Mouse (Mus musculus) intestine, embryonic 16.5 days (tissue): ENCODE results near the gene Mgat5. TPM values are rescaled to one million over a fixed set of nuclear protein-coding genes. Genes with fewer than 3 reads are reported as not detected.

Source experiments
- ATAC-seq: fragments of 200-750 bp; cut with Nextera tagmentation; 2 replicates; pipeline ENCODE4 v1.8.0; 2017; ENCODE audit warnings: moderate TSS enrichment, moderate library complexity
- H3K27ac ChIP-seq: fragments of 300-500 bp; sonication (generic); 2 replicates; pipeline ENCODE4 v1.5.1; 2014; ENCODE audit warnings: mild to moderate bottlenecking, low read length
- H3K27me3 ChIP-seq: fragments of 300-500 bp; sonication (generic); replicated peaks from 2 replicates; pipeline ENCODE4 v1.6.1; 2014; ENCODE audit warnings: low read length, control low read depth, mixed read lengths; ENCODE audit not compliant: control insufficient read depth, insufficient read depth
- H3K36me3 ChIP-seq: fragments of 300-500 bp; sonication (generic); 2 replicates; pipeline ENCODE4 v1.6.1; 2014; ENCODE audit warnings: low read length, control low read depth; ENCODE audit not compliant: control insufficient read depth, insufficient read depth
- H3K4me1 ChIP-seq: fragments of 300-500 bp; sonication (generic); 2 replicates; pipeline ENCODE4 v1.6.1; 2014; ENCODE audit warnings: low read length, control low read depth, mixed read lengths; ENCODE audit not compliant: control insufficient read depth, insufficient read depth
- H3K4me2 ChIP-seq: fragments of 300-500 bp; sonication (generic); 2 replicates; pipeline ENCODE4 v1.6.1; 2014; ENCODE audit warnings: low read depth, low read length, control low read depth
- H3K4me3 ChIP-seq: fragments of 300-500 bp; sonication (generic); 2 replicates; pipeline ENCODE4 v1.5.1; 2014; ENCODE audit warnings: mild to moderate bottlenecking, low read length
- H3K9ac ChIP-seq: fragments of 300-500 bp; sonication (generic); 2 replicates; pipeline ENCODE4 v1.6.1; 2014; ENCODE audit warnings: low read depth, low read length
- H3K9me3 ChIP-seq: fragments of 300-500 bp; sonication (generic); 2 replicates; pipeline ENCODE4 v1.6.1; 2016; ENCODE audit warnings: low read length, control low read depth; ENCODE audit not compliant: control insufficient read depth
- WGBS: fragments of 180-500 bp; shearing (Covaris S2); extraction: QIAGEN DNeasy Blood & Tissue Kit; methylation state at CpG from one replicate; pipeline ENCODE4 v1.1.7; 2014; 5-methylcytosine and 5-hydroxymethylcytosine counted together
- polyA plus RNA-seq: library from polyadenylated mRNA; unstranded; fragments of >200 nt; fragmentation: Nextera tagmentation; extraction: Ambion mirVana; gene quantifications from 2 replicates; pipeline ENCODE4 v1.2.1, GENCODE M21; 2015

Mgat5 gene
- polyA plus RNA-seq, 1 experiment from 2014 or later = 5.9 TPM

GRCm38 (mm10) chr1:127484188-127484587, 279.4 kb downstream of the Mgat5 start:
- ATAC-seq = no peak
- H3K9ac ChIP-seq = no peak overlapping the region
- WGBS = 93% methylated on average over 8 of the region's 8 CpGs
- no peaks in the 10 kb centered on the region for H3K9me3 ChIP-seq
- no peaks in the 10 kb centered on the region for H3K27me3 ChIP-seq
- no peaks in the 10 kb centered on the region for H3K4me1 ChIP-seq
- no peak overlapping the region for H3K4me3 ChIP-seq
- no peak overlapping the region for H3K27ac ChIP-seq
- H3K4me2 ChIP-seq = no peak overlapping the region
- 0 out of 2 replicates have a peak, but pooled peaks cover 3% of the 10 kb centered on the region for H3K36me3 ChIP-seq

- Histone ChIP-seq H3K4me1 (no peaks in the 10 kb centered on the region), H3K4me2 (no peak overlapping the region), H3K9me3 (no peaks in the 10 kb centered on the region), H3K4me3 (no peak overlapping the region), H3K27ac (no peak overlapping the region), H3K36me3 (0 out of 2 replicates have a peak, but pooled peaks cover 3% of the 10 kb centered on the region), H3K9ac (no peak overlapping the region), H3K27me3 (no peaks in the 10 kb centered on the region)
- 53% methylated on average over 7 of the region's 7 CpGs for WGBS
- ATAC-seq = no peak
Observed at GRCm38 (mm10) chr1:127484826-127485225, 280.0 kb downstream of the Mgat5 start.

- Histone ChIP-seq H3K4me1 (no peaks in the 10 kb centered on the region), H3K4me2 (no peak overlapping the region), H3K27me3 (no peaks in the 10 kb centered on the region), H3K9me3 (no peaks in the 10 kb centered on the region), H3K36me3 (0 out of 2 replicates have a peak, but pooled peaks cover 3% of the 10 kb centered on the region), H3K4me3 (no peak overlapping the region), H3K9ac (no peak overlapping the region), H3K27ac (no peak overlapping the region)
- ATAC-seq = no peak
- 86% methylated on average over 4 of the region's 4 CpGs for WGBS
Observed at GRCm38 (mm10) chr1:127487161-127487560, 282.3 kb downstream of the Mgat5 start.

- Histone ChIP-seq H3K36me3 (no peaks in the 10 kb centered on the region), H3K4me1 (no peaks in the 10 kb centered on the region), H3K27me3 (no peaks in the 10 kb centered on the region), H3K9ac (no peak overlapping the region), H3K4me3 (no peak overlapping the region), H3K9me3 (no peaks in the 10 kb centered on the region), H3K4me2 (no peak overlapping the region), H3K27ac (no peak overlapping the region)
- ATAC-seq = peak; percentile 64
- WGBS = 32% methylated on average over 9 of the region's 9 CpGs
Observed at GRCm38 (mm10) chr1:127496737-127497543, 292.1 kb downstream of the Mgat5 start.

DNA sequence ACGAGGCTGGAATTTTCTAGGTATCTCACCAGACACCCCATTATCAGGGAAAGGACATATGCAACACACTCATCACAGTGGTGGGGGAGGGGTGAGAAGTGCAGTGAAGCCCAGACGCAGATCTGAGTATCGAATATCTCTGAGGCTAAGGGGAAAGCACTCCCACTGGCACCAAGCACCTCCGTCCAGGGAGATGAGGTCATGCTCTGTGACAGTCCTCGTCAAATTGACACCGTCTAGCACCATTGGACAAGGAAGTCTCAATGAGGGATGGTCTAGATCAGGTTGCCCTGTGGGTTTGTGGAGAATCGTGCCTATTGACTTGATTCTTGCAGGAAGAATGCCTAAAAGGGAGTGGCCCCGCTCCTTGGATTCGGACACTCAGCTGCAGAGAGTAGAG, 293.9 kb downstream of the Mgat5 start:
- Histone ChIP-seq H3K4me2 (no peak overlapping the region), H3K4me1 (no peaks in the 10 kb centered on the region), H3K36me3 (no peaks in the 10 kb centered on the region), H3K9me3 (no peaks in the 10 kb centered on the region), H3K9ac (no peak overlapping the region), H3K4me3 (no peak overlapping the region), H3K27me3 (no peaks in the 10 kb centered on the region), H3K27ac (no peak overlapping the region)
- ATAC-seq = no peak
- WGBS = 59% methylated on average over 9 of the region's 9 CpGs

GRCm38 (mm10) chr1:127500219-127500618, 295.4 kb downstream of the Mgat5 start:
- H3K4me3 ChIP-seq = no peak overlapping the region
- no peak overlapping the region for H3K27ac ChIP-seq
- WGBS = 6% methylated on average over 8 of the region's 8 CpGs
- H3K9me3 ChIP-seq = no peaks in the 10 kb centered on the region
- H3K4me2 ChIP-seq = no peak overlapping the region
- H3K4me1 ChIP-seq = no peaks in the 10 kb centered on the region
- ATAC-seq = 0 out of 2 replicates have a peak, but pooled peaks have one; percentile 26
- H3K9ac ChIP-seq = no peak overlapping the region
- no peaks in the 10 kb centered on the region for H3K36me3 ChIP-seq
- no peaks in the 10 kb centered on the region for H3K27me3 ChIP-seq

GRCm38 (mm10) chr1:127500701-127501100, 295.9 kb downstream of the Mgat5 start:
- no peaks in the 10 kb centered on the region for H3K4me1 ChIP-seq
- no peak overlapping the region for H3K4me3 ChIP-seq
- H3K27ac ChIP-seq = no peak overlapping the region
- H3K9ac ChIP-seq = no peak overlapping the region
- no peaks in the 10 kb centered on the region for H3K36me3 ChIP-seq
- H3K4me2 ChIP-seq = no peak overlapping the region
- ATAC-seq = no peak
- H3K27me3 ChIP-seq = no peaks in the 10 kb centered on the region
- H3K9me3 ChIP-seq = no peaks in the 10 kb centered on the region
- 71% methylated on average over 17 of the region's 17 CpGs for WGBS

- Histone ChIP-seq H3K27me3 (no peaks in the 10 kb centered on the region), H3K27ac (no peak overlapping the region)
- WGBS = 75% methylated on average over 10 of the region's 10 CpGs
Observed at GRCm38 (mm10) chr1:127507042-127507650, 302.3 kb downstream of the Mgat5 start.

DNA sequence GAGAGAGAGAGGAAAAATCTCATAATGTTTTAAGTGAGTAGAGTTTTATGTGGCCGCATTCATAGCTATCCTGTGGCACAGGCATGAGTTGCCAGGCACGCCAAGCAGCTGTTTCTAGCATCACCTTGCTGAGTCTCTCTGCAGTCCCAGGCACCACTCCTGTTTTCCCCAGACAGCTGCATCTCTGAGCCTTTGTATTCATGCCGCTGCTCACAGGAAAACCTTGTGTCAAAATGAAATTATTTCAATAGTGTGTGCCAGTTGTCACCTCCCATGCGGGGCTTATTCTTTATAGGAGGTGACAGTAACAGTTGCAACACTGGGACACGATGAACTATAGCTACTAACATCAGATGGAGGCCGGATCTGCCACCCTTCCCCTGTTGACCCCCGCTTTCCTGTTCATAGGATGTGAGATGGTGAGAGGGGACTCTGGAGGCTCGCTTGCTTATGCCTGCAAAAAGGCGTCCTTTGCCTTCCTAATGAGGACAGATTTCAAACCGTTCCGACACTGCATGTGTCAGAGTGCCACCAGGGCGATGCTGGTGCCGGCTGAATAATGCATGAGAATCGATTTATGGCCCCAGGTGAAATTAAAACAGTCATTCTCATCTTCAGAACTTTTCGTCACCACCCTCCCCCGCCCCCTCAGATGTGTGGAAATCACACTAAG, 303.4 kb downstream of the Mgat5 start:
- H3K9ac ChIP-seq = no peak overlapping the region
- 72% methylated on average over 16 of the region's 16 CpGs for WGBS
- no peaks in the 10 kb centered on the region for H3K9me3 ChIP-seq
- H3K4me3 ChIP-seq = no peak overlapping the region
- H3K27ac ChIP-seq = no peak overlapping the region
- H3K4me1 ChIP-seq = no peaks in the 10 kb centered on the region
- no peak overlapping the region for H3K4me2 ChIP-seq
- no peak for ATAC-seq
- no peaks in the 10 kb centered on the region for H3K36me3 ChIP-seq
- no peaks in the 10 kb centered on the region for H3K27me3 ChIP-seq

More at GRCm38 (mm10) chr1:127507042-127507650, 302.3 kb downstream of the Mgat5 start:
- Histone ChIP-seq H3K36me3 (no peaks in the 10 kb centered on the region), H3K4me2 (no peak overlapping the region), H3K9me3 (no peaks in the 10 kb centered on the region), H3K4me3 (no peak overlapping the region), H3K9ac (no peak overlapping the region), H3K4me1 (no peaks in the 10 kb centered on the region)
- ATAC-seq = no peak
